ENCODE assay signal across 8 mouse cellular contexts in genomic region chr9:45911673-45912072, GRCm38 (mm10). TPM values are rescaled to one million over a fixed set of nuclear protein-coding genes. Genes with fewer than 3 reads are reported as not detected.
DNase-seq lines count a peak whose midpoint lies in the region; ATAC-seq lines count a peak whose summit lies in the region.

No protein-coding gene starts in this region.

- intact Hi-C loops in heart, postnatal 25 days (cut with DNase I) = no loop called here

- peak; percentile 42 for DNase-seq in heart, adult 8-10 months (ENCODE audit: low spot score)
- no peak for DNase-seq in heart, postnatal 25 days (ENCODE audit: low spot score)
- peak; percentile 50 for DNase-seq in right cerebral cortex, postnatal 14 days
- no peak for DNase-seq in right cerebral cortex, adult 2 months (ENCODE audit: low spot score in 2 of 2)
- DNase-seq in adrenal gland, postnatal 36 days = peak; percentile 74 to 78
- peak; percentile 80 for DNase-seq in thymus, postnatal 4 days

- ATAC-seq in granulocyte monocyte progenitor cell, adult 5-6 weeks (replicated peaks; ENCODE audit: poor library complexity, severe bottlenecking) = peak; percentile 45
- peak; percentile 55 for ATAC-seq in megakaryocyte, adult 5-6 weeks (ENCODE audit: poor library complexity, severe bottlenecking)

RNA-seq across cellular contexts. Expression of gene Rnf214, which starts 5.0 kb away (rescaled TPM):
- 10 to 100 TPM; 32.6 to 36.7 (median 34.0) TPM for total RNA-seq in heart, adult 8-10 months (2022)
- 10 to 100 TPM; 30.6 to 31.4 TPM for total RNA-seq in heart, postnatal 25 days (2021)
- 10 to 100 TPM; 42.5 to 46.6 TPM for total RNA-seq in adrenal gland, postnatal 36 days (2021)
- total RNA-seq in granulocyte monocyte progenitor cell, adult 5-6 weeks (2014; fragmentation: Nextera tagmentation) = 26.8 and 31.6 TPM in 2 replicates
- 16.6 and 22.4 TPM in 2 replicates for total RNA-seq in granulocyte monocyte progenitor cell, adult 5-6 weeks (2017)
- 19.6 and 23.3 TPM in 2 replicates for total RNA-seq in megakaryocyte, adult 5-6 weeks (2015)
- 32.5 and 34.0 TPM in 2 replicates for total RNA-seq in megakaryocyte, adult 5-6 weeks (2017)

RNA-seq across cellular contexts. Expression of gene Pcsk7, which starts 5.4 kb away (rescaled TPM):
- total RNA-seq in heart, adult 8-10 months (2022) = 10 to 100 TPM; 12.9 to 15.7 (median 14.6) TPM
- 10 to 100 TPM; 17.1 to 18.9 TPM for total RNA-seq in heart, postnatal 25 days (2021)
- total RNA-seq in adrenal gland, postnatal 36 days (2021) = 10 to 100 TPM; 26.9 to 28.6 TPM
- total RNA-seq in granulocyte monocyte progenitor cell, adult 5-6 weeks (2014; fragmentation: Nextera tagmentation) = 12.6 and 30.7 TPM in 2 replicates
- total RNA-seq in granulocyte monocyte progenitor cell, adult 5-6 weeks (2017) = 11.3 and 13.9 TPM in 2 replicates
- 12.1 and 15.4 TPM in 2 replicates for total RNA-seq in megakaryocyte, adult 5-6 weeks (2015)
- total RNA-seq in megakaryocyte, adult 5-6 weeks (2017) = 22.5 and 34.8 TPM in 2 replicates

RNA-seq across cellular contexts. Expression of gene Tagln, which starts 24.2 kb away (rescaled TPM):
- total RNA-seq in heart, adult 8-10 months (2022) = 10 to 100 TPM; 33.4 to 69.1 (median 50.0) TPM
- 10 to 100 TPM; 45.4 to 93.0 TPM for total RNA-seq in heart, postnatal 25 days (2021)
- total RNA-seq in adrenal gland, postnatal 36 days (2021) = 100 to 1,000 TPM in 1 of 2 experiments, 10 to 100 TPM in 1; 90.4 to 182 TPM
- not detected in 2 replicates for total RNA-seq in granulocyte monocyte progenitor cell, adult 5-6 weeks (2014; fragmentation: Nextera tagmentation)
- not detected in 2 replicates for total RNA-seq in granulocyte monocyte progenitor cell, adult 5-6 weeks (2017)
- total RNA-seq in megakaryocyte, adult 5-6 weeks (2015) = 0.13 and 0.32 TPM in 2 replicates
- 0.40 TPM in 1 of 2 replicates, not detected in the other for total RNA-seq in megakaryocyte, adult 5-6 weeks (2017)

RNA-seq across cellular contexts. Expression of gene Sidt2, which starts 43.4 kb away (rescaled TPM):
- 10 to 100 TPM; 62.1 to 77.4 (median 69.0) TPM for total RNA-seq in heart, adult 8-10 months (2022)
- 10 to 100 TPM; 70.9 to 76.5 TPM for total RNA-seq in heart, postnatal 25 days (2021)
- total RNA-seq in adrenal gland, postnatal 36 days (2021) = 100 to 1,000 TPM; 161 to 261 TPM
- total RNA-seq in granulocyte monocyte progenitor cell, adult 5-6 weeks (2014; fragmentation: Nextera tagmentation) = 31.0 and 57.9 TPM in 2 replicates
- 18.7 and 29.3 TPM in 2 replicates for total RNA-seq in granulocyte monocyte progenitor cell, adult 5-6 weeks (2017)
- total RNA-seq in megakaryocyte, adult 5-6 weeks (2015) = 57.3 and 71.0 TPM in 2 replicates
- 41.4 and 51.9 TPM in 2 replicates for total RNA-seq in megakaryocyte, adult 5-6 weeks (2017)

Comparison
In these comparisons a context has a peak if more than half of its experiments do, and no peak if none do; other contexts are left out.
1. DNase-seq: peak in heart, adult 8-10 months (single experiment), right cerebral cortex, postnatal 14 days (single experiment), adrenal gland, postnatal 36 days (2 of 2) and thymus, postnatal 4 days (single experiment); none in heart, postnatal 25 days (single experiment) and right cerebral cortex, adult 2 months (0 of 2).
2. RNA of gene Tagln, which starts 24.2 kb away (total RNA-seq): 90.4 to 182 TPM in adrenal gland, postnatal 36 days, 45.4 to 93.0 TPM in heart, postnatal 25 days and 33.4 to 69.1 TPM in heart, adult 8-10 months; 0.13 to 0.40 TPM in megakaryocyte, adult 5-6 weeks and not detected in granulocyte monocyte progenitor cell, adult 5-6 weeks; every median in the first group is over 10 times any median in the second.